Mouse (Mus musculus): ENCODE results near the gene Kidins220.

DNA sequence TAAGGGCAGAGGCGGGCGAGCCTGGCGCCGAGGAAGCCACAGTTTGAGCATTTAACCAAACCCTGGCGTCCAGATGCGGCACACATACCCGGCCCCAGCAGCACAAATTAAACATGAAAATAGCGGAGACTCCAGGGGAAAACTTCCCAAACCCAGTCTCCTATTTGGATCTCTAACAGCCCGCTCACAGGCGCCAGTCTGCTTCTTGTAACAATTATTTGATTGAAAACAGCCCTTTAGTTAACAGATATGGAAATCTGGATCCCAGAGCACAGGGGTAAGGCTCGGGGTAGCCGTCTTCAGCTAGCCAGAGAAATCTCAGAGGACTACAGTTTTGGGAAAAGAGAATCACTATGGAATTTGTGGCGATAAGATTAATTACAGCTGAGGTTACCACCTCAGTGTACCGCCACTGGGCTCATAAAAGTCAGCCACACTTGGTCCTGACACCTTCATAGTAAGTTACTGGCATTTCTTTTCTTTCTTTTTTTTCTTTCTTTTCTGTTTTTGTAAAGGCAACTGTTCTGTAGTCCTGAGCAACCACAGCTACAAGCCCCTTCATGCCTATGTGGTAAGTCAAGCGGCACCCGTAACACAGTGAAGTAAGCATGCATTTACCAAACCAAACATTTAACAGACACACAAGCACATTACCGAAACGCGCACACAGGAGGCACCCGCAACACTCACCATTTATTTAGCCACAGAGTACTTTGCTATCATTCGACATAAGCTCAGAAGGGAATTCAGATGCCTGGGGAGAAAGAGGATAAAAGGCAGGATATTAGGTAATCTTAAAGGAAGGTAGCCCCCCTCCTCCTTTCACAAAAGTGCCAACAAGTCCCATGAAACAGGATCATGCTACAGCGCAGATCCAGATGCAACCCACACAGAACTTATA lies 120.1 kb downstream of the Kidins220 start:
- TF ChIP-seq CTCF (IDR thresholded peaks at IDR 0.05; ENCODE audit: low read depth, low read length) (no peak), POLR2A (IDR thresholded peaks at IDR 0.05; ENCODE audit: borderline replicate concordance, low read depth, low read length) (no peak)
